Mouse (Mus musculus) lung, postnatal 25 days (tissue): ENCODE results near the gene Hist1h2ag.

Source experiments
- DNase-seq: peaks from one replicate; pipeline ENCODE4 v3.0.0; 2022; ENCODE audit warnings: low spot score

The Hist1h2ag gene

GRCm38 (mm10) chr13:22036986-22037385, 5.8 kb downstream of the Hist1h2ag start:
- DNase-seq: no peak

GRCm38 (mm10) chr13:22036149-22036956, 6.4 kb downstream of the Hist1h2ag start:
- no peak for DNase-seq

- DNase-seq: peak; percentile 94
These were observed 7.2 kb downstream of the Hist1h2ag start, which contains the start of the genes Hist1h2ah and Hist1h2bk for GRCm38 (mm10) chr13:22035267-22036148. Gene Hist1h2ah (minus strand): TSS chr13:22035568. Gene Hist1h2bk (plus strand): TSS chr13:22035870.

DNA sequence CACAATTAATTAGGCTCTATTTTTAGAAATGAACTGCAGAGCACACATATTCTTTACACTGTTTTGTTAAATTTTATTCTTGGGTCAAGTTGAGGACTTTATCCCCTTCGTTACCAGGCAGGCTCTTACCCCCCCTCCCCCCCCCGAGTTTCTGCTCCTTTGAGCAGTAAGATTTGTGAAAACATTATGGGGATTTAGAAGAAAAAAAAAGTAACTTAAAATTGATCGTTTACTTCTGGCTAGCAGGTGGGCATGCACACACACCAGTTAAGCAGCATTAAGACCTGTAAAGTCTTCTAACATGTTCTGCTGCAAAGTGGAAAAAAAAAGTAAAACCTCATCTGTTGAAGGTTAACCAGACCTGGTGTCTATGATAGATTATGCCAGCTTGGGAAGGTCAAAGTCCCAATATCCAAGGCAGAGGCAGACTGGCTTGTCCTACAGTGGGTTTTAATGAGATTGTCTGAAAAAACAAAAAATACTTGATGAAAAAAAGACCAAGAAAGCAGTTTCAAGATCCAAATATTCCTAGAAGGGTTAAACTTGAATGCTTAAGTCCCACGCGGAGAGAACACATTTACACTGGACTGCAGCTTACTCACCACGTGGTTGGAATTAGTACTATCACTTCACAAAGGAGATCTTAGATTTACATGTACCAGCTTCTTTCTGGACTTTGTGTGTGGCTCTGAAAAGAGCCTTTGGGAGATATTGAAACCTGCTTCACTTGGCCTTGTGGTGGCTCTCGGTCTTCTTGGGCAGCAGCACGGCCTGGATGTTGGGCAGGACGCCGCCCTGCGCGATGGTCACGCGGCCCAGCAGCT, 8.1 kb downstream of the Hist1h2ag start:
- no peak for DNase-seq

DNA sequence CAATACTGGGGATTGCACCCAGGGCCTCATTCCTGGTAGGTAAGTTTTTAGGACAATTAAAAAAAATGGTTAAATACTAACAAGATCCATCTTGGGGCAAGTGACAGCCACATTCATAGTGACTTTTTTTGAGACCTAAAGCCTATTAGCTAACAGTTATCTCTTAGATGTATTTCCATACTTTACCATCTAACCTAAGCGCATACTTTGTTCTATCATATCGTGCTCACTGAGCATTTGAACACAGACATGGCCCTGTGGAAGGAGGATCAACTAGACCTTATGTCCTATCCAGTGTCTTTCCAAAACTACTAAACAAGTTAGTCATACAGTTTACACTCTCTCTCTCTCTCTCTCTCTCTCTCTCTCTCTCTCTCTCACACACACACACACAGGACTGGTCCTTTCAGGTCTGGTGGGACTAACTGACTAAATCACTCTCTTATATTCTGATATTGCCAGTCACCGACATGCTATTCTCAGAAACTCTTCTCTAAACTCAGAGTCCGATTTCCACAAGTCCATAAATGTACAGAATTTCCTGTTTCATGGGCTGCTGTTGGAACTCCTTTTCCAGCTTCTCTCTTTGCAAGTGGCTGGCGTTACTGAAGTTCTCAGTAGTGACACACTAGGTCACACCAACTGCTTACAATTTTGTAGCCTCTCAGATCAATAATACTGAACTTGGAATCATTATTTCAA, 8.9 kb downstream of the Hist1h2ag start:
- DNase-seq: no peak

GRCm38 (mm10) chr13:22030493-22030892, 12.3 kb downstream of the Hist1h2ag start:
- DNase-seq: peak; percentile 40

- no peak for DNase-seq
These were observed 12.8 kb downstream of the Hist1h2ag start for GRCm38 (mm10) chr13:22029928-22030327.

- DNase-seq: peak; percentile 95
These were observed 13.9 kb downstream of the Hist1h2ag start for GRCm38 (mm10) chr13:22028673-22029460.

DNA sequence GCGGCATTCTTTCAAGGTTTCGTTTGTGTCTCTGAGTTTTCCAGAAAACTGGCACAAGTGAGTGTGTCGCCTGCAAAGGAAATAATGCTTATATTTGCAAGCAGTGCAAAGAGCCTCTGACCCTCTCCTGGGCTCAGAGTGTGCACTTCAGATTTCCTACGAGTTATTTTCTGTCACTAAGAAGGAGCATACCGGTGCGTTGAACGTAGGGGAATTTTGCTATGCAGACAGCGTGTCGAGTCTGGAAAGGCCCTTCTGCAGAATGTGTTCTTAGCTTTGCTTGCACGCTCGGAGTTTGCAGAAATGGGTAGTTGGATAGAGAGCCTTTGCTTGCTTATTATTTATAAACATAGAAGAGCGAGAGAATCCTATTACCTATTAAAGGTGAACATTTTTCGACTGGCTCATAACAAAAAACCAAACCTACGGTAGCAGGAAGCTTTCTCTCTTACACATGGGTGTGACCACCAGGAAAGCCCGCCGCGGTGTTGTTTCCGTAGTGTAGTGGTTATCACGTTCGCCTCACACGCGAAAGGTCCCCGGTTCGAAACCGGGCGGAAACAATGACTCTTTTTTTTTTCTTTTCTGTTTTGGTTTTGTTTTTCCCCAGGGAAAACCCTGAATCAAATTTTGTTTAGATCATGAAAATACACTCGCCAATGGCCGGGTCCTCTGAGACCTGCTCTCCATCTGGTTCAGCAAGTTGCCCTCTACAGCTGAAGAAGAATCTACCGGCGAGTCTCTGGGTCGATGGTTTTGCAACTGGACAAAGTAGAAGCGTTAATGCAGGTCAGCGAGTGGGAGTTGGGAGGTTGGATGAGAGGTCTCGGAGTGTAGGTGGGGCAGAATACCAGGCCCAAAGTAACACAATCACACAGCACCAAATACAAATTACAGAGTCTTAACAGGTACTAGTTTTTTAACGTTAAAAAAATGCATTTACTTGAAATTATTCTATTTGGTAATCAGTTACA, 16.4 kb downstream of the Hist1h2ag start:
- DNase-seq: peak; percentile 84

DNA sequence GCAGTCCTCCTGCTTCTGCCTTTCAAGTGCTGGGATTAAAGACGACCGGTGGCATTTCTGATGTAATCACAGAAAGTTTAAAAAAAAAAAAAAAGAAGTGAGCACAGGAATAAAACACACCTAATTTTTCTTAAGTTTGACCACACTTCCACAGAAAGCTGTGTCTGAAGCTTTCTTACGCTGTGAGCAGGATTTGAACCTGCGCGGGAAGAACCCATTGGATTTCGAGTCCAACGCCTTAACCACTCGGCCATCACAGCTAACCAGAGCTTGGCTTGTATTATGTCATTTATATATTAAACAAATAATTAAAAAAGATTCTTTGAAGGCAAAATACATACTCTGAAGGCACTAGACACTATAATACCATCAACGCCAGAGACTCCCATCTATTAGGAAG, 20.5 kb downstream of the Hist1h2ag start:
- peak; percentile 83 for DNase-seq

GRCm38 (mm10) chr13:22021581-22021980, 21.2 kb downstream of the Hist1h2ag start:
- DNase-seq: no peak

- peak; percentile 72 for DNase-seq
These were observed 21.8 kb downstream of the Hist1h2ag start for GRCm38 (mm10) chr13:22020901-22021339.

DNA sequence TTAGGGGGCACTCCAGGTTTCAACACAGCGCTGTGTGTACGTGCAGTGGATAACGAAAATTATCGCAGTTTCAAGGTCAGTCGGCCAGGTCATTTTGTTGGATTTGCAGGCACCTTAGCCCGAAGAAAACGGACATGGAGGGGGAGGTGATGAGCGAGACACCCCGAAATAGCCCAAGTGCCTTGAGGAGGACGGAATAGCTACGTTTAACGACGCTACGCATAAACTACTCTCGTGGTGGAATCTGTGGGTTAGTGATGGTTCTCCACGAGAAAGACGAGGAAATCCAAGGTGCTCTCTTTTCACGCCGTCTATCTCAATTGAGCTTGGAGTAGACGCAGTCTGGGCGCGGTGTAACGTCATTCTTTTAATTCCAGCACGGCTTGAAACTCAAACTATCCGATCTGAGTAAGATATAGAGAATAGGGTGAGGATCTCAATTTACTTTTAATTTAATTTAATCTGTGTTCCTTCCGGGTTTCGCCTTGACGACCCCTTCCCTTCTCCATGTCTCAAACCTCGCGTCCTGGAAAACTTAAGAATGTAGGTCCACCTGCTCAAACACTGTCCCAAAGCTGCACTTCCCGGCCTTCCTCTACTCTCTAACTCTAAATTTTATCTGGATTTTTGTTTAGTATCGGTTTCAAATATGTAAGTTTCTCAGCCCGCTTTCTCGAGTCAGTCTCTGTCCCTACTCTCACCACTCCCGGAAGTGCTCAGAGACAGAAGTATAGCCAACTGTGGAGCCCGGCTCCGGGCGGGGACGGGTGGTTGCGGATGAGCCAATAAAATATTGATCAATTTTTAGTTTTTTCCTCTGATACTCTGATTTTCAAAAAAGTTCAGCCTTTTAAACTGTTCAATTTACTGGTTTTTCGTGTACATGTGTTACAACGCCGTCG, 22.6 kb downstream of the Hist1h2ag start:
- no peak for DNase-seq

DNA sequence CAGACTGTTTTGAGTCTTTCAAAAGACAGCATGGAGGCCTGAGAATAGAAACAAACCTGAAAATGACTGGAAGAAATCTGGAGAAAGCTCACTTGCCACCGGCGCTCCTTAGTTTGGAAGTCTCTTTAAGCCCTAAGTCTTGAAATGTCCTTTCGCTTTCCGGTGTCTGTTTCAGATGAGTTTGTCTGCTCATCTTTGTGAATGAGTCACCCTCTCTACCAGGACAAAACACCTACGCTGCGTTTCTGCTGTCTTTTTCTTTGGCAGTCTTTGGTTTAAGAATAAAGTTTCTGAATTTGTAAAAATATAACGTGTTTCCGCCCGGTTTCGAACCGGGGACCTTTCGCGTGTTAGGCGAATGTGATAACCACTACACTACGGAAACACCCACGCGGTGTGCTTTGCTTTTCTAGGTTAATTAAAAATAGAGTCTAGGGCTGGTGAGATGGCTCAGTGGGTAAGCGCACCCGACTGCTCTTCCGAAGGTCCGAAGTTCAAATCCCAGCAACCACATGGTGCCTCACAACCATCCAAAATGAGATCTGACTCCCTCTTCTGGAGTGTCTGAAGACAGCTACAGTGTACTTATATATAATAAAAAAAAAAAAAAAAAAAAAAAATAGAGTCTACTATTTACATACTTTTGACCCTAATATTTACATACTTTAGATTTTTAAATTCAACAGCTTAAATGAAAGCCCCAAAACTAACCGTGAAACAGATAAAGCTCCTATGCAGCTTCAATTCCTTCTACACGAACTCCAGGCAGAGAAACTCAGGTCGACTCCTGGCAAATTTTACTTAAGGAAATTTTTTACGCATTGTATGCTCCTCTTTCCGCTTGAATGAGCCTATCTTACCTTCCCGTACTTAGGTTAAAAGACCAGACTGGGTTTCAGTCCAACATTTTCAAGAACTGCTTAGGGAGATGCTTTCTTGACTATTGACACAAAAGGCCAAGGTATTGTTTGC, 27.0 kb downstream of the Hist1h2ag start:
- peak; percentile 78 for DNase-seq

GRCm38 (mm10) chr13:22014411-22014845, 28.3 kb downstream of the Hist1h2ag start:
- DNase-seq: no peak

DNA sequence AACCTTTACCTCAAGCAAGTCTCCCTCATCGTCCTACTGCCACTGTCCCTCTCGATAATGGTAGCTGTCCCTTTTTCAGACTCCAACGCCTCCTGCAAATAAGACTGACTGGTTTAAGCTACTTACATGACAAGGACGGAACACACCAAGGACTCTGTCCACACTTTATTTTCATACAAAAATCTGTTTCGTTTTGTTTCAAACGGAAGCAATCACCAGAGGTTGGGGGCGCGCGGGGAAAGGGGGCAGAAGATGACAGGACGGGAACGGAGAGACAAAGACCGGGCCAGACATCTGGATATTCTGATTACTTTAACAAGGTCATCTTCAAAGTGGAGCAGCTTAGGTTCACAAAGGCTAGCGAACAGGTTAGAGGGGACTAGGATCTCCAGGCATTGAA, 29.0 kb downstream of the Hist1h2ag start:
- DNase-seq: no peak

DNA sequence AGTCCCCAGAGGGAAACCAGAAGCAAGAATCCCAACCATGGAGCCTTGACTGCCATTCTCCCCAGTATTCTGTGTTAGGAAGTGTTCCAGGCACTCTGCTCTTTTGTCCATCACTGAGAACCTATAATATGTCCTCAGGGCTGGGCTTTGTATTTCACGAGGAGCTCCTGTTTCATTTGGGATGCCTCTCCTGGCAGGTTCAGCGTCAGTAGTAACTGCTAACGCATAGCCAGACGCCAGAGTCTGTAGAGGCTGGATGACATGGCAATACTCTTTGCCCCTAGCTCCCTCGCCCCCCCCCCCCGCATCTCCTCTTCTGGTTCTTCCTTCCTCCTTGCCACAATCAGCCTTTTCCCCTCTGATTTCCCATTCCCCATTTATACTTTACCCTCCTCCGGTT, 33.1 kb downstream of the Hist1h2ag start, which contains the start of gene Prss16:
TSS of gene Prss16 (minus strand) at position 101 of the 400 bp plus-strand sequence.
- no peak for DNase-seq
